Mouse (Mus musculus) testis, postnatal 14 days (tissue): ENCODE measurements around the gene Tmem114.

Source experiments
- DNase-seq: peaks from one replicate; pipeline ENCODE4 v3.0.0; 2021; ENCODE audit warnings: low spot score

Tmem114 gene

DNA sequence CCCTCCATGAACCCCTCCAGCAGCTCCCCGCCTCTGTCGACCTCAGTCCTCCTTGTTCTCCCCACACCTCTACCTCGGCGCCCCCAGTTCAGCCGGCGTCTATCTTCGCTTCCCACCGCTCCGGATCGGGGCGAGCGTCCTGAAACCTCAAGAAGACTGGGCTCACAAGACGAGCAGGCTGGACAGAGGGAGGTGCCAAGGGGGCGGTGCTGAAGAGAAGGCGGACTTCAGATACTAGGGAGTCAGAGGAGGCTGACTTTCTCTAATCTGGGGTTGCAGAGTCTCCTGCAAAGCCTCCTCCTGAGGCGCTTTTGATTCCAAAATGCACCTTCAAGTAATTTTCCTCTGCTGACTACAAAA lies at the start of gene Tmem114:
Tmem114 (minus strand) TSS at position 166 of the 360 bp plus-strand sequence.
- peak; percentile 79 for DNase-seq

DNA sequence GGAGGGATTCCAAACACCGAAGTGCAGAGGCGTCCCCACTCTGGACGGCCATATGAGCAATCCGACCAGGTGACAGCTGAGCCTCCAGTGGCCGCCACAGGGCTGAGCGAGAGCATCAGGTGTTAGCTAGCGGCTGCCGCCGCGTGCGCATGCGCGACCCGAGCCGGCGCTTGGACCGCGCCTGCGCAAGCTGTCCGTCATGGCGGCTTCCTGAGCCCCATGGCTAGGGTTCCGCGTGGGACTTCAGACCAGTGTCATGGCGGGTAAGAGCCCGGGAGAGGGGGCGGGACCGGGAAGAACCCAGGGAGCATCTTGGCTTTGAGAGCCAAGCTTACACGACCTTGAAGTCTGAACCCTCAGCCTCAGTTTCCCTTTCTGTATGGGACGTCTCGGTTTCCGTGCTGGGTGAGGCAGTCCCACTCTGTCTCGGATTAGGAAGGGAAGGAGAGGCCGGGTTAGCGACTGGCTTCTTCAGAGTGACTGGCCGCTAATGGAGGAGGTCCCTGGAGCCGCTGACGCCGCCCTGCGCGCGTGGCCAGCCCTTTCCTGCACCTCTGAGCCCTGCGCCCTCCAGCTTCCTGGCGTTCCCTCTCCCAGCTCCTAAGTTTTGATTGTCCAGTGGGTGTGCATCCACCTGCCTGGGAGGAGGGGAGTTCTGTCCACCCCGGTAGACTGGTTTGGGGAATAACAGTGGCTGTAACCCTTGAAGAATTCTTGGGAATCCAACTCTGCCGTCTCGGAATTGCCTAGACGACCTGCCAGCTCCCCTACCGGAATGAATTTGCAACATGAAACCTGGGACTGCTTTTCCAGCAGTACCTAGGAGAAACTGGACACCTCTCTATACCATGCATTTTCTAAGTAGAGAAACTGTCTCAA lies 45.9 kb upstream of the Tmem114 start, which contains the start of gene Mettl22:
Mettl22 (plus strand) TSS at position 186 of the 879 bp plus-strand sequence.
- DNase-seq = peak; percentile 91

DNA sequence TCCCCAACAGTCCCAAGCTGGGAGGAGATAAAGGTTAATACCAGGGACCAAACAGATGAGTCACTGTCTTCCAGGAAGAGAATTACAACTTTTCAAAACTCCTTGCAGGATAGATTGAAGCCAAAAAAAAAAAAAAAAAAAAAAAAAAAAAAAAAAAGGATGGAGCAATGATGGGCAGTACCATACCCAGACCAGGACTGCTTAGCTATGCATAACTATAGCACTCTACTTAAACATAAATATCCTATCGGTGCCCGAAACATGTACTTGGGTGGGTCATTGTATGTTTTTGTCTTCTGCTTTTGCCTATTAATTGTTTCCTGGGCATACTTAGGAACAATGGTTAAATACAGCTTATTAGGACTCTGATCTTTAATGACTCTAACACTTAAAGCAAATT lies 45.2 kb upstream of the Tmem114 start:
- no peak for DNase-seq

DNA sequence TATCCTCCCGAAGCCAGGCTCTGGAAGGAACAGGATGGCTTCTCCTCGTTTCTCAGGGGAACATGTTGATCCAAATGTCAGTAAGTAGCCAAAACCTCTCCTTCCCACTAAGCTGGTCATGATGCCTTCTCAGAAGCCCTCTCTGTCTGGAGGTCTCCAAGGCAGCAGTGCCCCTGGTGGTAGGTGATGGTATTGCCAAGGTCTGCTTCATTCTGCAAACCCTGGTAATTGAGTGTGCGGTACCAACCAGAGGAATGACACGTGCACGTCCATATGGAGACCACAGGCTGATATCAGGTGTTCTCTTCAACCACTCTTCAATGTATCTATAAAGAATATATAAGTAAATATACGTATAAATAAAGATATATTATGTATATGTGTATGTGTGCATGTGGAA lies 34.2 kb upstream of the Tmem114 start:
- DNase-seq = no peak

DNA sequence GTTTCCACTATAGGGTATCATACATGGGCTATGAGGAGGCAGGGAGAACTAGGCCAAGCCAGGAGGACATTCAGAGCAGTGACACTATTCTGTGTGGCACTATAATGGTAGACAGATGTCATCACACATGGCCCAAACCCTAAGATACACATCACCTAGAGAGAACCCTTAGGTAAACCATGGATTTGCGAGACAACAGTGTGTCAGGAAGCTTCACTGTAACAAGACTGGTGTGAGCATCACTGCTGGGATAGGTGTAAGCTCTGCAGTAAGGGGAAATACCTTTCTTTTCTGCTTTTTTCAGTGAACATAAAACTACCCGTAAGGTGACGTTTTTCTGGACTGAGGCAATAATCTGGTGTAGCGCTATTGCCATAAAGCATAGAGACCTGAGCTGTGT lies 33.5 kb upstream of the Tmem114 start:
- DNase-seq = no peak

DNA sequence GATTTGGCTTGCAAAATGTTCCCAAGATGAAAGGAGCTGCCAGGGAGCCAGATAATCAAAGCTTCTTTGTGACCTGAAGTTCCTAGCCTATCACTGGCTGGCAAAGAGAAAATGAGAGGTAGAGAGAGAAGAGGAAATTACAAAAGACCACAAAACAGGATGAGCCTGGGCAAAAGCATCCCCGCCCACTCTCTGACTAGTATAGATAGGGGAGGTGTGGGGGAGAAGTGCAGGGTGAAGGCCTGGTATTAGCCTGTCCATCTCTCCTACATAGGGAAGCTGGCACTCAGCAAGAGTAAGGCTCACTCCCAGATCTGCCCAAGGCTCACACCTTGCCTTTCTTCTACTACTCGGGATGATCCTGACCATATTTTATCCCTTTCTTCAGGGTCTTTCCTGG lies 30.3 kb upstream of the Tmem114 start:
- DNase-seq = peak; percentile 23

DNA sequence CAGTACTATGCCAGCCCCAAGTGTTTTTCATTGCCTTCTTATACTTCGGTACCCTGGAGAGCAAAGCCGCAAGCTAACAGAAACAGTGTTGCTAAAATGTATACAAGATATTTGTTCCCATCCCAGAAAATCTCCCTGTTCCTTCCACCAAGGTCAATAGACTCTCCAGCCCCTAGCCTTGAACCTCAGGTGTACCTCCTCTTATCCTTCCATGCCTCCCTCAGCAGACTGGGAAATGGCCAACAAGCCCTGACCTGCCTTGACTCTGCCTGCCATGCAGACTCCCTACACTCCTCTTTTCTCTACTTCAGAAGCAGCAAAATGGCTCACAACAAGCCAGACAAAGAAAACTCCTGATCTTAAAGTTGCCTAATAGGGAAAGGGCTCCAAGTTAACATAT lies 28.4 kb upstream of the Tmem114 start:
- DNase-seq = peak; percentile 82

DNA sequence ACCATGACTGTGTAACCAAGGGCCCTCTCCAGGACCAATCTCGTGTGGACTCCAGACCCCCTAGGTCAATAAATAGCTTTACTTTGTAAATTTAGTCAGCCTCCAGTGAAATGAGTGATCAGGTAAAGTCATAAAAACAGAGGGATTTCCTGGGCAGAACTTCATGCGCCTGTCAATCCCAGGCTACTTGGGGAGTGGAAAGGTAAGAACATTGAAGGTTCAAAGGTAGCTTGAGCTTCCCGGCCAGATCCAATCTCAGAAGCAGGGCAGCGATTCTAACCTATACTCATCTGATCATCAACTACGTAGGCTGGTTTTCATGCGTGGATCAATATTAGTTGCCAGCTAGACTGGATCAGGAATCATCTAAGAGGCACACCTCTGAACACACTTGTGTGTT lies 21.3 kb upstream of the Tmem114 start:
- no peak for DNase-seq

DNA sequence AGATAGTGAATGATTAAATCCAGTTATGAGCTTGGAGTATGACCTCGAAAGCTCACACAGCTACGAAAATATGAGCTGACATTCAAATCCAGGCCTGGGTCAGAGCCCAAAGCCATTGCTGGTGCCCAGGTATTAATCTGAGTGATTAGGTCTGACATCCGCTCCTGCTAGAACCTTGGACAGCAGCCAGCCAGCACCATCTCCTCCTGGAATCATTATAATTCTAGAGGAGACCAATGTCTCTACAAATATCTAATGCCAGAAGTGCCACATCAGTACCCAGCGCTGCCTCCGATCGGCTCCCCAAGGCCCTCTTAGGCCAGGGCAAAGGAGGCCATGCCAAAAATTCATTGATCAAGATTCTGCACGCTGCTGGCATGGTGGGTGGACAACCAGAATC lies 20.0 kb upstream of the Tmem114 start:
- no peak for DNase-seq

DNA sequence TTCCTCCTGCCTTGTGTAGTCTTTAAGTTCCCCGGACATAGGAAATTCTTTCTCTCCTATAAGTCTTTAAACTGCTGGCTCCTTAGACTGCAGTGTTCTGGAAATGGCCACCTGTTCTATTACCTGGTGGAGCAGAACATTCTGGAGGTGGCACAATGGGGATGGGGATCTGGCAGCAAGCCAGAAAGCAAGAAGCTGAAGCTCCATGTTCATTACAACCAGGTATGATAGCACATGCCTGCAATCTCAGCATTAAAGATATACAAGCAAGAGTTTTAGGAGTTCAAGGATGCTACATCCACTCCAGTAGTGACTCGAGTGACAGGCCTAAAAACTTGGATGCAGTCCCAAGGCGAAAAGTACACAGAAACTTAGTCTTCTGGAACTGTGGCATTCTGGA lies 7.7 kb upstream of the Tmem114 start:
- no peak for DNase-seq

DNA sequence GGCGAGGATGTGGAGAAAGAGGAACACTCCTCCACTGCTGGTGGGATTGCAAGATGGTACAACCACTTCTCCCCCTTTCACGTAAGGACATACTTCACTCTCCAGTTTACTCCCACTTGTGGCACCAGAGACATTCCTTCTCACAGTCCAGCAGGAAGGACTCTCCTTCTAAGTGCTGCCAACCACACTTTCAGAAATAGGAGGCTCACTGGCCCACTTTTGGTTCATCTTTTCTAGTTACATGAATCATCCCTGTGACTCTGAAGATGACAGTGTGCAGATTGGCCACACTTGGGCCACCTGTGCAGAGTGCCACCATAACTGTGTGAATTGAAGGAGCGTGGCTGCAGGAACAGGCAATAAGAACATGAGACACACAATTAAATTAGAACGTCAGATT lies 4.6 kb upstream of the Tmem114 start:
- no peak for DNase-seq

DNA sequence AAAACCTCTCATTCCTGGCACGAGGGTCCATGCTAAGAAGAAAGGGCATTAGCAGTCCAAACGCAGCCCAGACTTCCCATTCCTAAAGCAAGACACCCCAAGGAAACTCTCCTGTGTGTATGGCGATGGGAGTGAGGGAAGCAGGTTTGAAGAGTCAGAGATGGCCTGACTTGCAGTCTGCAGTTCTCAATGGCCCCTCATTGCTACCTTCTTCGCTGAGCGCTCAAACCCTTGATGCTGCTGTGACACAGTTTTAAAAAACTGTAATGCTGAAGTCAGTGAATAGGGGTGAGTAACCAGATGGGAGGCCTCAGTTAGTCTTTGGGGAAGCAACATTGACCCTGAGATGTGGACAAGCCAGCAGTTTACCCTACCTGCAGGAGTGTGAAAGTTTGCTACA lies 800 bp upstream of the Tmem114 start:
- DNase-seq = no peak

DNA sequence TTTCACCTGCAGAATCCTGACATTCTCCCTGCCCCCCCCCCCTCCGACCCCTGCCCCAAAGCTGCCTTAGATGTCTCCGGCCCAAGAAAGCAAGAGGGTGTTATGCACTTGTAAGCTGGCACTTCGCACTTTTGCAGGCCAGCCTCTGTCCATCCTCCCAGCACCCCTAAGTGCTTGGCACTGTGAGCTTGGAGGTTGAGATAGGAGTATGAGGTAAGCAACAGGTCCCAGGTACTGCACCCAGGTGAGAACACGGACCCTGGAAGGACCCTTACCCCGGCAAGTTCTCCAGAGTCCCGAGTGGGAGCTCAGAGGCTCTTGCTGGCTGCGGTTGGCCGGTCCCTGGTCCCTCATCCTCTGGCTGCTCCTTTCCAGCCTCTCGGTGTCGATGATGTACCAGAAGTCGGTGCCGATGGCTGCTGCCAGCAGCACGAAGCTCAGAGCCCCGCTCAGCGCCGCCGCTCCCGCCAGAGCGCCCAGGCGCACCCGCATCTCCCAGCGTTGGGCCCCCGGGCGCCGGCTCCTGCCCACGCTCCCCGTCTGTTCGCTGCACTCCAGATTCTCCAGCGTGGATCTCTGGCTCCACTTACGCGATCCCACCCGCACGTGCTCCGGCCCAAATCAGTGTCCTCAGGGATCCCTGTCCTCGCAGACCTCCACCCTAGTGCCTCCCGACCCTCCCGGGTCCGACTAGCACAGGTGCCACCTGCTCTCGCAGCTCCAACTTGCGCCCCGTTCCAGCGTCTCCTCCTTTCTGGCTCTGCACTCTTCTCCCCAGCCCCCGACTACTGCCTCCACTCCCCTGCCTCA lies 570 bp downstream of the Tmem114 start:
- DNase-seq = no peak

DNA sequence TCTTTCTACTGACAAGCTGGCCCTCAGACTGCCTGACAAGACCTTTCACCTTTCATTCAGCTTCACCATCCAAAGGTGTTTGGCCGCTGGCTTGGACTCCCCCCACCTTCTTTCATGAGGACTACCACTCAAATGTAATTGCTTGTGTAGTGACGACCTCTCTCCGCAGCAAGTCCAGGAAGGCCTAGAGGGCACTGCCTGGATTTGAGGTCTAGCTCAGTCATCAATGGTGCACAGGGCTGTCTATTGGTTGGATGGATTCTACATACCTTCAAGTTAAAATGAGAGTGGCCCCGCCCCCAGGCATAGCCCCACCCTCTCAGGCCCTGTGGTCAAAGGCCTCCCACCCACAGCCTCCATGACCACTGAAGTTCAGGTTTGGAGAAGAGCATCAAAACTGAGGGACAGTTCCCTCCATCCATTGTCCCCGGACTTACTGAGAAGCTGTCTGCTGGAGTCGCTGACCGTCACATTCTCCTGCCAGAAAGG lies 1.3 kb downstream of the Tmem114 start:
- DNase-seq = no peak

DNA sequence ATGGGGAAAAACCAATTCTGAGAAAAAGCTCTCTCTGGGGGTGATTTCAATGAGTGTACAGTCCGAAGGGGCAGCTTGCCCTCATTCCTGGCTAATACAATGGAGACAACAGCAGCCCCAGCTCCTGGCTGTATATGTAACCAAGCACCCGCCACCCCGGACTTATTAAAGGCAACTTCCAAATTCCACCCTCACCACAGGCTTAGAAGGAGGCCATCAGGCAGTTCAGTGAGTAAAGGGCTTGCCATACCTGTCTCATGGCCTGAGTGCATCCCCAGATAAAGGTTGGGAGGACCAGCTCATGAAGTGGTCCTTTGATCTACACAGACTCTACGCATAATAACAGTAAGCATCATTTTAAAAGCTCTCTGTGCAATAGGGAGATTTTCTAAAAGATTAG lies 4.1 kb downstream of the Tmem114 start:
- no peak for DNase-seq

DNA sequence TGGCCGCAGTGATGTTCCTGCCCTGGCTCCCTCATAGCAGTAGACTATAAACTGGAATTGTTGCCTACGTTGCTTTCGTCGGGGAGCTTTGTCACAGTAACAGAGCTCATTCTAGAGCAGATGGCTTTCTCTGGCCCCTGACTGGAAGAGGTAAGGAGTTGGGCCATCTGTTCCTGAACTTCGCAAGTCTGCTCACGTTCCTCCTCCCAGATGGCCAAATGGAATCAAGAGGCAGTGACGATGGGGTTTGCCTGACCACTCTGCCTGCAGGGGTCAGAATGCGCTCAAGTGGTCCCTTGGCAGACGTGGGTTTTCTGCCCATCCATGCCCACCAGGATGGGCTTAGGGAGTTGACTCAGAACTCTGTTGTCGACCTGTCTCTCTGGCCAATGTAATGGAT lies 4.6 kb downstream of the Tmem114 start:
- DNase-seq = no peak

DNA sequence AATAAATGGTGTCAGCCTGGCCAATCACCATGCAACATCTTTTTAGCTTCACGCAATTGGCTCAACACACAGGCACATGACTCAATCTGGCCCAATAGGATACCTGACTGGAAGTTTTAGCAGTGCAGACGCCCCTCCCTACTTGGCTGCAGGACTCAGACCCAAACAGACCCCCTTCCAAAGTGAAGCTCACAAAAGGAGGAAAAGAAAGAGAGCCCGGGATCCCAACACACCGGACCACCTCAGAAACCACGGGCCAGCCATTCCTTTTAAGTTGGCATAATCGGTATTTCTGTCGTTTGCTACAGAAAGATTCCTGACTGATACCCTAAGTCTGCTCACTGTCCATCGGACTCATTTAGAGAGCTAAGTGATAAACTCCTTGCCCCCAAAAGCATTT lies 5.3 kb downstream of the Tmem114 start:
- DNase-seq = no peak

DNA sequence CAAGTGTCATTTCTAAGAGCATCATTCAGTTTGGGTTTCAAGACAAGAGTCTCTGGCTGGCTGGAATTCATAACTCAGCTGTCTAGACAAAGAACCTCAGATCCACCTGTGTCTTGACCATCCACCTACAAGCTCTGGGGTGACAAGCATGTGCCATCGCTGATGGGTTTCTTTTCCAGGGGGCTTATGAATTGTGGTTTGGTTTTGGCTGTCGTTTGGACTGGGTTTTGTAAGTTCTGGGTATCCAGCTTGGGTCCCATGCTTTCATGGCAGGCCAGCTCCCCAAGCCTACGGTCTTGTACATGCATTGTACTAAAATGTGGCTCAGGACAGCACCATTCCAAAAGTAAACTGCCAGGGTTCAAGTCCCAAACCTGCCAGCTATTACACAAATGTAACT lies 6.8 kb downstream of the Tmem114 start:
- no peak for DNase-seq

DNA sequence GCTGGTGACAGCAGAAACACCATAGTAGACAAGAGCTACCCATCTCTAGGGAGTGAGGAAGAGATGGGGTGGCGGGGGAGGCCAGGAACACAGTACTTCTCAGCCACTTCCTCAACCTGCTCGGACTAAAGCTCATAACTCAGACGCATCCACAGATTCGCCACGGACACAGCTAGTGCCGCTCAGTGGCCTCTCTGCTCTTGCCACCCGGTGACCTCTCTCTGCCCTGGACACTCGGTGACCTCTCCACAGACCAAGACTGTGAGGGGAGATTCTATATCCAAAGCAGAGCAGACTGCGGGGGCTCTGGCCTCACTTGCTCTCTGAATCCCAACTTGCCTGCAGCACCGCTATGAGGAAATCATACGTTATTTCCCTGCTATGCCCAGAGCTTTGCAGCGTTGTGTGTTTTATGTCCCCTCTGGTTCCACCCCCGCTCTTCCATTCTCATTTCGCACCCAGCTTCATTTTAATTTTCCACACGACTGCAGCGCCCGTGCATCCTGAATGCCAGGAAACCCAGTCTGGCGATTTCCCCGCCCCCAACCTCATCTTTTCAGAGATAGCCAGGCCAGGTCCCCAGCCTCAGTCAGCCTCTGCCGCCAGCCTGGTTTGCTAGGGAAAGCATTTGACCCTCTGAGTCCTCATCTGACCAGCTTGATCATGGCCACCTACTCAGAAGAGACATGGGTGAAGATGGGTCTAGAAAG lies 7.8 kb downstream of the Tmem114 start:
- no peak for DNase-seq

DNA sequence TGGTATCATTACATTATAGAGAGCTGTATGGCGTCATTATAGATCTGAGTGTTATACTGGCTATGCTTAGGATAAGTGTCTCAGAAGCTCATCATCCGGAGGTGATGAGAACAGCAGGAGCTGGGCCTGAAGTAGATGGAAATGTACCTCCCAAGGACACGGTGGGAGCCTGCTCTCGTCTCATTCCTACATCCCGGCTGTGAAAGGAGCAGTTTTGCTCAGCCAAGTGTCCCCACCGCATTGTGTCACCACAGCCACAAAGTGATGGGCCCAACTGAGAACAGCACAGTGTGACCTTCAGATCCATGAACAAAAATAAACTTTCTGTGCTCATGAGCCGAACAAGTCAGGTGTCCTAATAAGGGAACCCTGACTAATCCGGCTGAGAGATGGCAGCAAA lies 8.9 kb downstream of the Tmem114 start:
- DNase-seq = no peak

DNA sequence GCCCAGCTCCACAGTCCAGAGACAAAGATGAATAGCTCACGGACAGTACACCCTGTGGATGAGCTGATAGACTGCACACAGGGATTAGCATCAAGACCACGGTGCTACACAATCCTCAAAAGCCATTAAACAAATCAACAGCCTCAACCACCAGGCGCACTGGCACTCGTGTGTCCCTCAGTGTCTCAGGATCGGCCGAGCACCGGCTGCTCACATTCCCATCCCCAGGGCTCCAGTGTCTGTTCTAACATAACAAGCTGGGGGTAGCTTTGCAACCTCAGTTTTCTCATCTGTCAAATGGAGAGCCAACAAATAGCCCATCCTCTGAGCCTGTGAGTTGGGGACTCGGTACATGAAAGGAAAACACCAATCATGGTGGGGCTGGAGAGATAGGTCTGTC lies 11.5 kb downstream of the Tmem114 start:
- DNase-seq = no peak

DNA sequence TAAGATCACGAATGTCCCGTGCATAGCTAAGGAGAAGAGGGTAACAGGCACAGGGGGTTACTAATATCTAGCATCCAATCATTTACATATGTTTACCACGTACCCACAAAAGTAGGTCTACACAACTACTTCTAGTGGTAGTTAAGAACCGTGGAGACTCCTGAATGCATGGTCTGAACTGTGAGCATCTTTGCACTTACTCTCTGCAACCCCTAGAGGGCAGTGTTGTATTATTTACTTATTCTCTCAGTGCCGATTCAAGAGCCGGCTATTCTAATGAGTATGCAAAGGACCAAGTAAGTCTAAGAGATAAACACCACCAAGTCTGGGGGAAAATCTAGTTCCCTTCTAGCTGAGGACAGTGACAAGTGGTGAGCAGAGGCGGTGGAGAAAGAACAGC lies 12.7 kb downstream of the Tmem114 start:
- DNase-seq = no peak

DNA sequence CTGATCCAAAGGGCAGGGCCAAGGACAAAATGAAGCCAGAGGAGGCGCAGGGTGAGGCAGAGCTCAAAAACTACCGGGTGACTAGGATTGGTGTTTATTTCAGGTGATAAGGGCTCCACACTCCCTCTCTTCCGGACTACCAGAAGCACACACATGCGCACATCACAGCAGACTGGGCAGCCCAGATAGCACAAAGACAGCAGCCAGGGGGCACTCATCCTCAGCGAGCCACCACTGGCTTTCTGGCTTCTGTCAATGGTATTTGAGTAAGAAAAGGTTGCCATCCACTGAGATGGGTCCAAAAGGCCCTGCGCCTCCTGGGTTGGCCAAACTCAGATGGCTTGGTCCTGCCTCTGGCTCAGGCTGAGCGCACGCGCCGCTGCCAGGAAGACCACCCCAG lies 15.7 kb downstream of the Tmem114 start:
- DNase-seq = no peak
